18 mouse cellular contexts compared by ENCODE assay signal in genomic region chr9:15617061-15617460, GRCm38 (mm10). TPM values are rescaled to one million over a fixed set of nuclear protein-coding genes. Genes with fewer than 3 reads are reported as not detected.
"Had no signal": no experiment of that assay in that cellular context is flagged by ENCODE, and none has a peak within 500 bp of the region (broad histone marks: within the 10 kb centered on the region; RNA-seq: fewer than 3 reads in every experiment).

No protein-coding gene starts in this region.

- H3K36me3 ChIP-seq: liver, embryonic 13.5 days; midbrain, embryonic 13.5 days had no signal

- H3K9ac ChIP-seq: liver, embryonic 13.5 days; midbrain, embryonic 13.5 days had no signal

- ATAC-seq: intestine, embryonic 16.5 days; midbrain, embryonic 13.5 days had no signal

- H3K4me2 ChIP-seq: liver, embryonic 13.5 days; midbrain, embryonic 13.5 days had no signal

- DNase-seq: kidney, adult 18-20 months; kidney, adult 9 months; kidney, postnatal 14 days; kidney, postnatal 4 days; layer of hippocampus, adult 9-11 months; liver, embryonic 13.5 days; lung, adult 2 months; lung, postnatal 14 days; right cerebral cortex, postnatal 25 days; spleen, adult 18-20 months; thymus, adult 18-20 months; thymus, postnatal 36 days had no signal

- H3K9me3 ChIP-seq: liver, embryonic 13.5 days; midbrain, embryonic 13.5 days had no signal

- H3K27me3 ChIP-seq: liver, embryonic 13.5 days; midbrain, embryonic 13.5 days had no signal

- H3K4me3 ChIP-seq: layer of hippocampus, adult 2 months; liver, embryonic 13.5 days; midbrain, embryonic 13.5 days had no signal

- H3K4me1 ChIP-seq: liver, embryonic 13.5 days had no signal

- H3K27ac ChIP-seq: layer of hippocampus, adult 2 months; liver, embryonic 13.5 days; macrophage; midbrain, embryonic 13.5 days had no signal

RNA-seq across cellular contexts. Expression of gene Deup1, which starts 10.7 kb away (rescaled TPM):
- total RNA-seq: megakaryocyte, adult 5-6 weeks had no signal
- polyA plus RNA-seq: liver, adult 2 months; liver, embryonic 13.5 days; macrophage had no signal
